Mouse (Mus musculus) spleen, adult 2 months (tissue): ENCODE results near the gene Glra1. TPM values are rescaled to one million over a fixed set of nuclear protein-coding genes. Genes with fewer than 3 reads are reported as not detected.
"Not testable (repeated sequence)": the region's sequence is repeated elsewhere in the genome, so short reads cannot be mapped to it uniquely, and the experiment has no call there.

ENCODE experiments used
- DNase-seq, 2 experiments: peaks; one replicate each; pipeline versions ENCODE4 v3.0.0 to v3.0.0-alpha.2; 2012 to 2021; ENCODE audit warnings: low spot score in 2 of 2, low read depth in 1 of 2
- H3K27ac ChIP-seq: fragments of 200-500 bp; 2 replicates; pipeline ENCODE4 v1.5.1; 2012; ENCODE audit warnings: low read length, inconsistent platforms; ENCODE audit not compliant: insufficient read depth
- H3K27me3 ChIP-seq: fragments of 200-500 bp; 2 replicates; pipeline ENCODE4 v1.6.1; 2012; ENCODE audit warnings: mild to moderate bottlenecking, moderate library complexity, low read length, inconsistent platforms; ENCODE audit not compliant: control insufficient read depth, insufficient read depth
- H3K36me3 ChIP-seq: fragments of 200-500 bp; 2 replicates; pipeline ENCODE4 v1.6.1; 2012; ENCODE audit warnings: mild to moderate bottlenecking, low read length, inconsistent platforms; ENCODE audit not compliant: control insufficient read depth, insufficient read depth
- H3K4me1 ChIP-seq: fragments of 200-500 bp; 2 replicates; pipeline ENCODE4 v1.6.1; 2011; ENCODE audit warnings: inconsistent platforms; ENCODE audit not compliant: control insufficient read depth, insufficient read depth, insufficient read length
- H3K4me3 ChIP-seq: fragments of 200-500 bp; 2 replicates; pipeline ENCODE4 v1.5.1; 2011; ENCODE audit warnings: mild to moderate bottlenecking, inconsistent platforms; ENCODE audit not compliant: insufficient read depth, insufficient read length; ENCODE audit errors: extremely low read depth
- CTCF ChIP-seq: fragments of 200-500 bp; IDR thresholded peaks from 2 replicates; pipeline ENCODE4 v1.5.1; 2011; ENCODE audit warnings: mild to moderate bottlenecking, inconsistent platforms; ENCODE audit not compliant: insufficient read depth, insufficient read length, insufficient replicate concordance; ENCODE audit errors: extremely low read depth
- POLR2A ChIP-seq: fragments of 200-500 bp; IDR thresholded peaks from 2 replicates; pipeline ENCODE4 v1.6.1; 2011; ENCODE audit warnings: low read depth, low read length, inconsistent platforms
- WGBS: fragments of 180-500 bp; shearing (Covaris S2); methylation state at CpG from one replicate; pipeline ENCODE4 v1.1.7; 2018; 5-methylcytosine and 5-hydroxymethylcytosine counted together
- polyA plus RNA-seq: library from polyadenylated mRNA; depleted of rRNA; stranded (reverse); fragments of >200 nt; gene quantifications from 2 replicates; pipeline ENCODE4 v1.2.3, GENCODE M21; 2012; rRNA removed

The Glra1 gene
- polyA plus RNA-seq = not detected in 2 replicates

GRCm38 (mm10) chr11:55607808-55608523 lies at the start of gene Glra1:
Glra1 (minus strand) TSS chr11:55608198.
- TF ChIP-seq POLR2A = no peak
- no peak for TF ChIP-seq CTCF
- H3K27me3 ChIP-seq = no peaks in the 10 kb centered on the region
- WGBS = 4% methylated on average over 36 of the region's 36 CpGs
- H3K27ac ChIP-seq = no peak within 1 kb of the TSS
- H3K4me1 ChIP-seq = no peaks in the 10 kb centered on the region
- no peak within 1 kb of the TSS for H3K4me3 ChIP-seq
- H3K36me3 ChIP-seq = no peaks in the 10 kb centered on the region
- DNase-seq = no peak

DNA sequence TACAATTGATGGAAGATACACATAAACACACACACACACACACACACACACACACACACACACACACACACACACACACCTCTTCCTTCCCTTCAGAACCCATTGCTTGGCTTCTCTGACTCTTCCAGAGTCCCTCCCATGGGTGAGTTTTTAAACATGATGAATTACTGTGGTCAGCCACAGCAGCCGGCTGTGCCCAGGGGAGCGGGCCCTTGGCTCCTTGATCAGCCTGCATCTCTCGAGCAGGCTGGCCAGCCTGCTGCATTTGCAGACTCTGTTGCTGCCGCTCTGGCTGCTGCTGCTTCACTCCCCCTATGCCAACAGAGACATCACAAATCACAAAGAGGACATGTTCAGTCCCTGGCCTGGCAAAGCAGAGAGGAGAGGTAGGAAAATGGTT lies 29.0 kb upstream of the Glra1 start:
- 23% methylated on average over 4 of the region's 4 CpGs for WGBS
- no peak for DNase-seq
- no peak overlapping the region for H3K4me3 ChIP-seq
- H3K27ac ChIP-seq = no peak overlapping the region
- H3K4me1 ChIP-seq = no peaks in the 10 kb centered on the region
- no peaks in the 10 kb centered on the region for H3K36me3 ChIP-seq
- H3K27me3 ChIP-seq = no peaks in the 10 kb centered on the region; the same call in 1 of the 2 replicates
- TF ChIP-seq POLR2A (no peak), CTCF (no peak)

DNA sequence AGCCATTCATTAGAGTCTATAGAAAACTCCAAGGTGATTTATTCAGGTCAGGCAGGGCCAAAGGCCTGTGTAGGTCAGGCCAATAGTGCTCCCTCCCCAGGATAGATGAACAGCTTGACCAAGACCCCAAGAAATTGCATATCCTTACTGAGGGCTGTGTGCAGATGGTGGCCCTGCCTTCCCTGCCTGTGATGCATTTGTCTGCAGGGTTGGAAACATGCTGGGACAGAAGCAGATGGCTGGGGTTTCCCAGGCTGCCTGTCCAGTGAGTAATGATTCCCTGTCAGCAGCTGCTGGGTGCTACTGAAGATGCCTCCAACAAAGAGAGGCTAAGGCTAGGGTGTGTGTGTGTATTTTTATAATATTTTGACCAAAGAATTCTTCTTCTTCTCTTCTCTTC lies 25.9 kb upstream of the Glra1 start:
- Histone ChIP-seq H3K4me1 (no peaks in the 10 kb centered on the region), H3K27me3 (no peaks in the 10 kb centered on the region), H3K27ac (no peak overlapping the region), H3K36me3 (no peaks in the 10 kb centered on the region), H3K4me3 (no peak overlapping the region)
- TF ChIP-seq POLR2A (no peak), CTCF (no peak)
- DNase-seq = no peak

GRCm38 (mm10) chr11:55614631-55615030 lies 6.6 kb upstream of the Glra1 start:
- not testable (repeated sequence) for H3K4me3 ChIP-seq, H3K36me3 ChIP-seq, DNase-seq, H3K27ac ChIP-seq, H3K4me1 ChIP-seq, H3K27me3 ChIP-seq
- 71% methylated on average over 8 of the region's 8 CpGs for WGBS

DNA sequence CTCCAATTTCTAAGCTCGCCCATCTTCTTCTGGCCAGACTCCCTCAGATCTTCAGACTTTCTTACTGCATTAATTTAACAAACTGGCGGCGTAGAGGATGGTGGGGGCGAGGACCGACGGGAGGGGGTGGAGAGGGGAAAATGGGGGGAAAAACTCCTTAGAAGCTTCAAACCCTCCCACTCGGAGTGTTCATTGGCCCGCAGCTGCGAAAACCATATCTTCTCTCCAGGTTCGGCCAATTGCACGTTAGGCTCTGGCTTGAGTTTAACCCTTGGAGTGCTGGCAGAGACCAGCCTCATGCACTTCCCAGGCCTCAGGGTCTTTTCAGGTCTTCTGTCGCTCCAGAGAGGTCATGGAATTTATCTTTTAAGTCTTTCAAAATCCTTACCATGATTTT lies 524 bp upstream of the Glra1 start:
- Histone ChIP-seq H3K27me3 (no peaks in the 10 kb centered on the region), H3K4me3 (no peak overlapping the region), H3K27ac (no peak overlapping the region), H3K36me3 (no peaks in the 10 kb centered on the region), H3K4me1 (no peaks in the 10 kb centered on the region)
- TF ChIP-seq CTCF (no peak), POLR2A (no peak)
- no peak for DNase-seq
- WGBS = 4% methylated on average over 12 of the region's 12 CpGs

GRCm38 (mm10) chr11:55607066-55607807 lies 761 bp downstream of the Glra1 start:
- Histone ChIP-seq H3K36me3 (no peaks in the 10 kb centered on the region), H3K27ac (no peak overlapping the region), H3K27me3 (no peaks in the 10 kb centered on the region), H3K4me1 (no peaks in the 10 kb centered on the region), H3K4me3 (no peak overlapping the region)
- no peak for DNase-seq
- WGBS = 12% methylated on average over 26 of the region's 26 CpGs
- TF ChIP-seq POLR2A (no peak), CTCF (no peak)

DNA sequence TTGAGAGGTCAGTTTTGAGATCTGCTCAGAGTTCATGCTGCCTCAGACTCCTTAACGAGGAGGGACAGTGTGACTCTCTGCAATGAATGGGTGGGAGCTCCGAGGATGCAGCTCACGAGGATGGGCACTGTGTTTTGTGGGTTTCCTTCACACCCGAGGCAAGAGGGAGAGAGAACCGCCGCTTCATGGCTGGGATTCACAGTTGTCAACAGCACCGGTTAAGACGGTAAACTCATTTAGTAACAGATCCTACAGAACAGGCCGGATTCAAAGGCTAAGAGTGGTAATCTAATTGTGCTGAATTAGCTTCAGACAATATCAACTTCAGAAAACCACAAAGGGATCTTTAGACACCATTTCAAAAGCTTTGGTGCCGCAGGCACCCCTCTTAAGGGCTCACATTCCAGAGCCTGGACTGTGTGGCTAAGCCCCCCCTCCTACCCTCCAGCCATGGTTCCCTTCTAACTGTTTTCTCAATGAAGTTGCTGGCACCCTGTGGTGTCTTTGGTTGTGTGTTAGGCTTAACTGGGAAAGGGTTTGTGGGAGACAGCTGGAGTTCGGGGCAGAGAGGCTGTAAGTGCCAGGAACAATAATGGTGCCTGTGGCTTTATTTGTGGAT lies 6.4 kb downstream of the Glra1 start:
- DNase-seq = no peak
- Histone ChIP-seq H3K27ac (no peak overlapping the region), H3K36me3 (no peaks in the 10 kb centered on the region), H3K4me1 (no peaks in the 10 kb centered on the region), H3K4me3 (no peak overlapping the region), H3K27me3 (no peaks in the 10 kb centered on the region)
- no peak for TF ChIP-seq CTCF
- no peak for TF ChIP-seq POLR2A
- 29% methylated on average over 11 of the region's 11 CpGs for WGBS
